Mouse (Mus musculus): ENCODE results near the gene Ranbp6.

Gene Ranbp6

GRCm38 (mm10) chr19:29823456-29824010 lies 10.8 kb upstream of the Ranbp6 start:
- in situ Hi-C loops (cut with MboI; ENCODE audit: low pct_unique_long_range_greater_than_20kb in 1 of 2, low sequenced_read_pairs in 2 of 2, unreplicated experiment in 1 of 2), result loop anchor here in 1 of 2 experiments (10.0 kb wide), 1 partner anchor 211 kb away; the partner anchor contains the start of gene Uhrf2

GRCm38 (mm10) chr19:29820966-29821365 lies 8.2 kb upstream of the Ranbp6 start:
- in situ Hi-C loops (cut with MboI; ENCODE audit: low pct_unique_long_range_greater_than_20kb in 1 of 2, low sequenced_read_pairs in 2 of 2, unreplicated experiment in 1 of 2), result loop anchor here in 1 of 2 experiments (10.0 kb wide), 1 partner anchor 214 kb away; the partner anchor contains the start of gene Uhrf2

GRCm38 (mm10) chr19:29810022-29810421 lies 2.8 kb downstream of the Ranbp6 start:
- in situ Hi-C loops (cut with MboI; ENCODE audit: low pct_unique_long_range_greater_than_20kb in 1 of 2, low sequenced_read_pairs in 2 of 2, unreplicated experiment in 1 of 2), result no loop called here

- in situ Hi-C loops (cut with MboI; ENCODE audit: low pct_unique_long_range_greater_than_20kb in 1 of 2, low sequenced_read_pairs in 2 of 2, unreplicated experiment in 1 of 2), result no loop called here
Measured at GRCm38 (mm10) chr19:29805917-29806785, 6.6 kb downstream of the Ranbp6 start, which contains the start of gene 9930021J03Rik. 9930021J03Rik (minus strand) TSS chr19:29805989.

GRCm38 (mm10) chr19:29805101-29805916 lies 7.5 kb downstream of the Ranbp6 start:
- in situ Hi-C loops (cut with MboI; ENCODE audit: low pct_unique_long_range_greater_than_20kb in 1 of 2, low sequenced_read_pairs in 2 of 2, unreplicated experiment in 1 of 2), result no loop called here

- in situ Hi-C loops (cut with MboI; ENCODE audit: low pct_unique_long_range_greater_than_20kb in 1 of 2, low sequenced_read_pairs in 2 of 2, unreplicated experiment in 1 of 2), result no loop called here
Measured at GRCm38 (mm10) chr19:29803946-29804345, 8.8 kb downstream of the Ranbp6 start.

- in situ Hi-C loops (cut with MboI; ENCODE audit: low pct_unique_long_range_greater_than_20kb in 1 of 2, low sequenced_read_pairs in 2 of 2, unreplicated experiment in 1 of 2), result no loop called here
Measured at GRCm38 (mm10) chr19:29797371-29797770, 15.4 kb downstream of the Ranbp6 start.

- in situ Hi-C loops (cut with MboI; ENCODE audit: low pct_unique_long_range_greater_than_20kb in 1 of 2, low sequenced_read_pairs in 2 of 2, unreplicated experiment in 1 of 2), result no loop called here
Measured at GRCm38 (mm10) chr19:29787997-29788396, 24.8 kb downstream of the Ranbp6 start.

- in situ Hi-C loops (cut with MboI; ENCODE audit: low pct_unique_long_range_greater_than_20kb in 1 of 2, low sequenced_read_pairs in 2 of 2, unreplicated experiment in 1 of 2), result no loop called here
Measured at GRCm38 (mm10) chr19:29782914-29783313, 29.9 kb downstream of the Ranbp6 start.

Data from mouse embryonic stem cell (cell line).